Mouse (Mus musculus) T-helper 2 cell (primary cell): Measurements from ENCODE around the gene Rab3c.

ENCODE experiments used
- in situ Hi-C: fragments of 300-600 bp; cut with MboI, MseI; formaldehyde crosslinking; loops from one replicate; pipeline ENCODE4 v1.15.1; 2025; ENCODE audit warnings: high pct_unique_total_duplicates

Gene Rab3c

GRCm38 (mm10) chr13:110280563-110281144 lies at the start of gene Rab3c:
Gene Rab3c, minus strand, starts transcription at chr13:110280996.
- in situ Hi-C loops = no loop called here

GRCm38 (mm10) chr13:110318746-110319145 lies 38.0 kb upstream of the Rab3c start:
- in situ Hi-C loops = no loop called here

GRCm38 (mm10) chr13:110307188-110307587 lies 26.4 kb upstream of the Rab3c start:
- in situ Hi-C loops = no loop called here

GRCm38 (mm10) chr13:110297112-110297511 lies 16.3 kb upstream of the Rab3c start:
- in situ Hi-C loops = no loop called here

- in situ Hi-C loops = no loop called here
Measured at GRCm38 (mm10) chr13:110288499-110288898, 7.7 kb upstream of the Rab3c start.

GRCm38 (mm10) chr13:110283781-110284180 lies 3.0 kb upstream of the Rab3c start:
- in situ Hi-C loops = no loop called here

- in situ Hi-C loops = no loop called here
Measured at GRCm38 (mm10) chr13:110280028-110280562, 701 bp downstream of the Rab3c start.

GRCm38 (mm10) chr13:110278976-110279736 lies 1.6 kb downstream of the Rab3c start:
- in situ Hi-C loops = no loop called here

- in situ Hi-C loops = no loop called here
Measured at GRCm38 (mm10) chr13:110277709-110278108, 3.1 kb downstream of the Rab3c start.

GRCm38 (mm10) chr13:110275471-110275870 lies 5.3 kb downstream of the Rab3c start:
- in situ Hi-C loops = no loop called here

GRCm38 (mm10) chr13:110260649-110261048 lies 20.1 kb downstream of the Rab3c start:
- in situ Hi-C loops = no loop called here

GRCm38 (mm10) chr13:110251453-110251852 lies 29.3 kb downstream of the Rab3c start:
- in situ Hi-C loops = no loop called here

- in situ Hi-C loops = no loop called here
Measured at GRCm38 (mm10) chr13:110248481-110248880, 32.3 kb downstream of the Rab3c start.

GRCm38 (mm10) chr13:110238970-110239369 lies 41.8 kb downstream of the Rab3c start:
- in situ Hi-C loops = no loop called here

- in situ Hi-C loops = no loop called here
Measured at GRCm38 (mm10) chr13:110237209-110237935, 43.4 kb downstream of the Rab3c start.

- in situ Hi-C loops = no loop called here
Measured at GRCm38 (mm10) chr13:110233364-110233763, 47.4 kb downstream of the Rab3c start.

- in situ Hi-C loops = no loop called here
Measured at GRCm38 (mm10) chr13:110231086-110231688, 49.6 kb downstream of the Rab3c start.

GRCm38 (mm10) chr13:110230046-110230445 lies 50.8 kb downstream of the Rab3c start:
- in situ Hi-C loops = no loop called here

GRCm38 (mm10) chr13:110219195-110219594 lies 61.6 kb downstream of the Rab3c start:
- in situ Hi-C loops = no loop called here

GRCm38 (mm10) chr13:110218497-110218896 lies 62.3 kb downstream of the Rab3c start:
- in situ Hi-C loops = no loop called here

- in situ Hi-C loops = no loop called here
Measured at GRCm38 (mm10) chr13:110211526-110212075, 69.2 kb downstream of the Rab3c start.

GRCm38 (mm10) chr13:110198906-110199305 lies 81.9 kb downstream of the Rab3c start:
- in situ Hi-C loops = no loop called here
